Mouse (Mus musculus) urinary bladder, postnatal 14 days (tissue): Measurements from ENCODE around the gene Arhgap1.

ENCODE experiments used
- DNase-seq: peaks from one replicate; pipeline ENCODE4 v3.0.0; 2021; ENCODE audit warnings: low spot score

The Arhgap1 gene

GRCm38 (mm10) chr2:91646733-91647132 lies 2.9 kb upstream of the Arhgap1 start:
- DNase-seq = peak; percentile 48

DNA sequence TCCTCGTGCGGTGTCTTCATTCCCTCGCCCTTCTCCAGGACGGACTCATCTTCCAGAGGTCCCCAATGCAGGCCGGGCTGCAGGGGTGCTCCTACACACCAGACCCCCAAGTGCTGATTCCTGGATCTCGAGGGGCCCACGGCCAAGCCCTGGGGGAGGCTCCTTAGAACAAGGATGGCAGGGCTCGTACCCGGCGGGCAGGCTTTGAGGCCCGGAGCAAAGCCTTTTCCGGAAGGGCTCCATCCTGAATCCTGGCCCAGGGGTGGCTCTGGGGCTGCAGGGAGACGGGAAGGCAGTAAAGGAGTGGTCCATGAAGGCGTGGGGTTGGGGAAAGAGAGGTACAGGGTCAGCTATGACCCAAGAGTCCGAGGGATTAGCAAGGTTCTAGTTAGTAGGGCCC lies 508 bp upstream of the Arhgap1 start:
- no peak for DNase-seq

GRCm38 (mm10) chr2:91650360-91650995 lies 818 bp downstream of the Arhgap1 start:
- DNase-seq = no peak

- no peak for DNase-seq
Measured at GRCm38 (mm10) chr2:91651458-91652258, 2.0 kb downstream of the Arhgap1 start.

DNA sequence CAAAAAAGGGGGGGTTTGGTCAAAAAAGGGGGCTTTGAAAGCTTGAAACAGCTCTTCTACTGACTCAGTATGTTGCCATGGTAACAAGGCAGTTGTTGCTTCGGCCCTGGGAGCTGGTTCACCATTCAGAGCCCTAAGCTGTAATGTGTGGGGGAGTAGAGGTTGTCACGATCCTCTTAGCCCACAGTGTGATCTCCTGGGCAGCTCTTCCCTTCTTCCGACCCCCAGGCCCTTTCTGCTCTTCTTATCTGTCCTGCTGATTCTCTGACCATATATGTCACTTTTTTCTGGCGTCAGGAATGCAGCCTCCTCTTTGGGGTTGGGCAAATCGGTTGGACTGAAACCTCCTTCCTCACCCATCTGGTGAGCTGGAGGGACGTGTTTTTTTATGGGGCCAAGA lies 3.2 kb downstream of the Arhgap1 start:
- no peak for DNase-seq

DNA sequence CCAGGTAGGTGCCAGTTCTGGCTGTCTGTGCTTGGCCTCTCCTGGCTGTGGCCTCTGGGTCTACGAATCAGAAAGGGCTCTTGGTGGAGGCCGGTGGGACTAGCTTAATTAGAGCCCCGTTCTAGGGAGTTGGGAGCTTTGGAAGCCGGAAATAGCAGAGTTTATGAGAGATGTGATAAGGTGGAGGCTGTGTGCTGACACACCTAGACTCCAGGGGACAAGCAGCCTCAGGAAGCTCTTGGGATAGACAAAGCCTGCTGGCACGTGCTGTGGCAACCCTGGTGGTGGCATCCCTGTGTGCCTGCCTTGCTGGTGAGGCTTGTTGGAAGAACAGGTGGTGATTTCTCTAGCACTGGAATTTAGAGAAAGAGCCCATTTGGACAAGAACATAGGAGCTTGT lies 5.7 kb downstream of the Arhgap1 start:
- no peak for DNase-seq

GRCm38 (mm10) chr2:91655827-91656226 lies 6.2 kb downstream of the Arhgap1 start:
- no peak for DNase-seq

DNA sequence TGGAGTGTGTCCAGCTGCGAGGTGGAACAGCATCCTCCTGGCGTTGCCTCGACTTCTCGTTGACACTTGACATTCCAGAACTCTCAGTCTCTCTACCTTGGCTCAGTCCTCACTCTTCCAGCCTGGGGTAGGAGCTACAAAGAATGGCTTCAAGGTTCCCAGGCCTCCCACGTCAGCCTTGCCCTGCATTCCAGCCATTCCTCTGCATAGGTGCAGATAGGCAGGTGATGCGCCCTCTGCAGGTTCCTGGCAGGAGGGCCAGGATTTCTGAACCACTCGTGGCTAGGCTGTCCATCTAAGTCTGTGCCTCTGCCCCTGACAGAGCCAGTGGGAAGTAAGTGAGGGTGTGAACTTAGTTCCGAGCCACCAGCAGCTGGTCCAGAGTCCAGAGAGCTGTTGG lies 7.1 kb downstream of the Arhgap1 start:
- DNase-seq = no peak

DNA sequence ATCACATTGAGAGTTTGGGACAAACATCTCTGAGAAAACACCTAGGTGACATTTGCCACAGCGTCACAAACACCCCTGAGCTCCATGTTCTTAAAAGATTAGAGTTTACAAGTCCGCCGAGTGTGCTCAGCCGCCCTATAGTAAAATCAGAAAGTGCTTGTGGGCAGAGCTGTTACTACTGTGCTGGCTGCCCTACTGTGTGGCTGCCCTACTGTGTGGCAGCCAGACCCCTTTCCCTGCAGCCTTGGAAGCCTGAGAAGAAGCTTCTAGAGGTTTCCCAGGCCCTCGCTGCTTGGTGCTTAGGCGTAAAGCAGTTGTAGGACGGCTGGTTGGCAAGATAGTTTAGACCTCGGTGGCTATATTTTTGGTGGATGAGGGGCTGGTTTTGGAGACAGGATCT lies 10.0 kb downstream of the Arhgap1 start:
- DNase-seq = no peak

DNA sequence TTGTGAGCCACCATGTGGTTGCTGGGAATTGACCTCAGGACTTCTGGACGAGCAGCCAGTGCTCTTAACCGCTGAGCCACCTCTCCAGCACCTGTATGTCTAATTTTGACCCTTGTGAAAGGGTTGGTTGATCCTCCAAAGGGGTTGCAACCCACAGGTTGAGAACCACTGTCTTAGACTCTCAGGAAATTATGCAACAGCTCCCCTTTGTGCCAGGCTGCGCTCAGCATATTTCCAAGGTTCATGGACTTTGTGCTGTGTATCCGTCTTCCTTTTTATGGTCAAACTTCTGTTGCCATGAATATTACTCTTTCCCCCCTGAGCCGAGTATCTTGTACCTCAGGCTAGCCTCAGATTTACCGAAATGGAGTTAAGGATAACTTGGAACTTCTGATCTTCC lies 11.3 kb downstream of the Arhgap1 start:
- DNase-seq = no peak

DNA sequence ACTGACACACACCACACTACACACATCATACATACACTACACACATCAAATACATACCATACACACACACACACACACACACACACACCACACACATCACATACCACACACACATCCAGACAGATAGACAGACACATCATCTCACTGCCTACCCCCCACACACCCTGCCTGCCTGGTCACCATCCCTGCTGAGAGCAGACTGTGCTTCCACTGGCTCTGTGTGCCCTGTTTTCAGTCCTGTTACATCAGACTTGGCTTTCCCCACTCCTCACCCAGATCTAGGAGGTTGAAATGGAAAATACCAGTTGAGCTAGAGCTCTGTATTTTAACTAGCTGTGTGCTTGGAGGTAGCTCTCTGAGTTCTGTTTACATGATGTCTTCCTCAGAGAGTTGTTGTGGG lies 15.1 kb downstream of the Arhgap1 start:
- DNase-seq = no peak

GRCm38 (mm10) chr2:91666386-91666910 lies 16.8 kb downstream of the Arhgap1 start:
- no peak for DNase-seq

GRCm38 (mm10) chr2:91667747-91668146 lies 18.1 kb downstream of the Arhgap1 start:
- no peak for DNase-seq

DNA sequence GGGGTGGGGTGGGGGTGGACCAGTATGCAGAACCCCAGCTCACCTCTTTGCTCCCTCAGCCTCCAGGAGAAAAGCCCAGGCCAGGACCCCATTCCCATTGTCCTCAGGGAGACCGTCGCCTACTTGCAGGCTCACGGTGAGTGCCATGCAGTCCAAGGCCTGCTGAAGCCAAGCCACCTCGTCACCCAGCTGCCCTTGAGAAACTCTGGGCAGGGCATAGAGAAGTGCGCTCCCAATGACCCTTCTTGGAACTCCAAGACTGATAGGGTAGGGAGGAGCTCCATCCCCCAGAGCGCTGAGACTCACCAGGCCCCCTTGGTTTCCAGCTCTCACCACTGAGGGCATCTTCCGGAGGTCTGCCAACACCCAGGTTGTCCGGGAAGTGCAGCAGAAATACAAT lies 19.7 kb downstream of the Arhgap1 start:
- no peak for DNase-seq

GRCm38 (mm10) chr2:91670038-91670437 lies 20.4 kb downstream of the Arhgap1 start:
- no peak for DNase-seq

GRCm38 (mm10) chr2:91673587-91673986 lies 23.9 kb downstream of the Arhgap1 start:
- no peak for DNase-seq

DNA sequence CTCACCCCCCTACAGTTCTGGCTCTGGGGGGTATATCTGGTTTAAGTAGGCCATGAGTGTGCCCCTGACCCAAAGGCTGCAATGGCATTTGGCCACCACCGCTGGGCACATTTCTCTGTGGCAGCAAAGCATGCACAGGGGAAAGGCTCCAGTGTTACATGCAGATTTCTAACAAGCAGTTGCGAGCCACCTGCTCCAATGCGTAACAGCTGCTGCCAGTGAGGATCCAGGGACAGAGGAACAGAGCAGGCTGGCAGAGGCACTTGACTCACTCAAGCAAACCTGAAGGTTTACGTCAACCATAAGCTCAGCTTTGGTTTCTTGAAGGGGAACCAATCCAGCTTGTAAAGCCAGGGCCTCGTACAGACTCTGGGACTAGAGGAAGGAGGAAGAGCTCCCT lies 25.2 kb downstream of the Arhgap1 start:
- no peak for DNase-seq

- DNase-seq = no peak
Measured at GRCm38 (mm10) chr2:91676420-91676819, 26.8 kb downstream of the Arhgap1 start.

GRCm38 (mm10) chr2:91676961-91677360 lies 27.3 kb downstream of the Arhgap1 start:
- no peak for DNase-seq

DNA sequence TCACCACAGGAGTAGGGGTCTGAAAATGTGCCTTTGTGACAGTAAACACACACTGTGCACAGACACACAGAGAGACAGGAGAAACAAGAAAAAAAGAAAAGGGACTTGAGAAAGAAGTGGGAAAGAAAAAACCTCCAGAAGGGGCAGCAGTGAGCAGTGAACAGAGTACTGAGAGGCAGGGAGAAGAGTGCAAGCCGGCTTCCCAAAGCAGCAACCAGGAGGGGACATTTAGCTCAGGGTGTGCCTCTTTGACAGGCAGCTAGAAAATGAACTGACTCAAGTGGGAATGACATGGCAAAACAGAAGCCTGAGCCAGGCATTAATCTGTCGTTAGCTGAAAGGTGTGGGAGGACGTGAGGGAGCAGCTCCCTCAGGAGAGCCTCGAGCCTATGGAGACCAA lies 33.2 kb downstream of the Arhgap1 start:
- DNase-seq = peak; percentile 59

DNA sequence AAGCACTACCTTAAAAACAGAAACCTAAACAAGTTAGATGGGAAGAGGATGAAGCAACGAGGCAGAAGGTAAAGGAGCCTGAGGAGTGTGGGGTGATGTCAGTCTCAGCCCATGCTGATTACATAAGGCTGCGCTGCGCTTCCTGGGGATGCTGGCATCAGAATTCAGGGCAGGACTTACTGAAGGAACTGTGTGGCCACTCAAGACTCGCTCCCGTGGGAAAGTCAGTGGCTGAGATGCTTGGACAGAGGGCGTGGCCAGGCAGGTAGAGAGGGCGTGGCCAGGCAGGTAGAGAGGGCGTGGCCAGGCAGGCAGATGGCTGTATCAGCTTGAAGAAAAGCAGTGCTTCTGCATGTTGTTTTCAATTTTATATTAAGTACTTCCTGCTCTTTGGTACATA lies 34.3 kb downstream of the Arhgap1 start:
- no peak for DNase-seq

DNA sequence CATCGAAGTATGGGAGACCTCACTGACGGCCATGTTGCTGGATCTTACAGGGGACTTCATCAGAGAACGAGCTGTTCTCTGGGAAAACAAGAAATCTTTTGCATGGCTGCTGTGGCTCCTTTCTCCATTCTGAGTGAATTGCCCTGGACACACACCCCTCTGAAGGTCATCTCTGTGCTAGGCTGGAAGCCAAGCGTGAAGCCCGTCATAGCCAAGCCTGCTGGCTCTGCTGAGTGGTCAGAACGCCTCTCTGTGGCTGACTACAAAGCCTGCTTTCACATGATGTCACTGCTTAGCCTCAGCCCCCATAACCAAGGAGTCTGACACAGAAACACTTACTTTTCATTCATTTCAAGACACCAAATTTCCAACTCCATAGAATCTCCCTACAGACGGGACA lies 39.8 kb downstream of the Arhgap1 start:
- no peak for DNase-seq

GRCm38 (mm10) chr2:91695436-91696224 lies 46.0 kb downstream of the Arhgap1 start:
- no peak for DNase-seq
